Mouse (Mus musculus) embryonic facial prominence, embryonic 10.5 days (tissue): ENCODE results near the gene Zmat5. TPM values are rescaled to one million over a fixed set of nuclear protein-coding genes. Genes with fewer than 3 reads are reported as not detected.
A peak's percentile ranks its signal among the peaks of the same experiment; 100 is the strongest.

Source experiments
- DNase-seq: peaks from one replicate; pipeline ENCODE4 v3.0.0-alpha.2; 2017; ENCODE audit warnings: low spot score
- H3K27ac ChIP-seq: fragments of 300-500 bp; sonication (generic); replicated peaks from 2 replicates; pipeline ENCODE4 v1.5.1; 2016; ENCODE audit warnings: mild to moderate bottlenecking
- H3K27me3 ChIP-seq: fragments of 300-500 bp; sonication (generic); replicated peaks from 2 replicates; pipeline ENCODE4 v1.6.1; 2016; ENCODE audit warnings: low read depth, mild to moderate bottlenecking; ENCODE audit not compliant: poor library complexity, severe bottlenecking
- H3K36me3 ChIP-seq: fragments of 300-500 bp; sonication (generic); replicated peaks from 2 replicates; pipeline ENCODE4 v1.6.1; 2016; ENCODE audit warnings: mild to moderate bottlenecking, moderate library complexity
- H3K4me1 ChIP-seq: fragments of 300-500 bp; sonication (generic); 2 replicates; pipeline ENCODE4 v1.6.1; 2016
- H3K4me3 ChIP-seq: fragments of 300-500 bp; sonication (generic); 2 replicates; pipeline ENCODE4 v1.5.1; 2016; ENCODE audit warnings: mild to moderate bottlenecking, moderate library complexity
- H3K9me3 ChIP-seq: fragments of 300-500 bp; sonication (generic); 2 replicates; pipeline ENCODE4 v1.6.1; 2016; ENCODE audit warnings: mild to moderate bottlenecking
- WGBS: fragments of 180-500 bp; shearing (Covaris S2); methylation state at CpG from one replicate; pipeline ENCODE4 v1.1.7; 2016; 5-methylcytosine and 5-hydroxymethylcytosine counted together
- polyA plus RNA-seq: library from polyadenylated mRNA; unstranded; fragments of >200 nt; fragmentation: Nextera tagmentation; extraction: Ambion mirVana; gene quantifications from 2 replicates; pipeline ENCODE4 v1.2.1, GENCODE M21; 2016

Gene Zmat5
- polyA plus RNA-seq, 1 experiment from 2014 or later, result 75.4 TPM

GRCm38 (mm10) chr11:4746733-4747132 lies 42.3 kb downstream of the Zmat5 start, which contains the start of gene Cabp7:
Cabp7 (minus strand) TSS chr11:4746778.
- 5% methylated on average over 66 of the region's 73 CpGs for WGBS
- peak; percentile 51 for DNase-seq
- no peaks in the 10 kb centered on the region for H3K9me3 ChIP-seq
- H3K36me3 ChIP-seq, result no peaks in the 10 kb centered on the region
- peaks cover 23% of the 10 kb centered on the region for H3K4me1 ChIP-seq
- peaks cover 99% of the 10 kb centered on the region for H3K27me3 ChIP-seq
- peak within 1 kb of the TSS; percentile 14; the same call in 1 of the 2 replicates for H3K27ac ChIP-seq
- H3K4me3 ChIP-seq, result peak within 1 kb of the TSS; percentile 67

GRCm38 (mm10) chr11:4747285-4747684 lies 42.8 kb downstream of the Zmat5 start:
- no peak overlapping the region for H3K27ac ChIP-seq
- WGBS, result 2% methylated on average over 12 of the region's 12 CpGs
- H3K36me3 ChIP-seq, result no peaks in the 10 kb centered on the region
- H3K27me3 ChIP-seq, result peaks cover 98% of the 10 kb centered on the region
- H3K4me1 ChIP-seq, result peaks cover 23% of the 10 kb centered on the region
- no peaks in the 10 kb centered on the region for H3K9me3 ChIP-seq
- H3K4me3 ChIP-seq, result peak overlapping the region; percentile 67
- DNase-seq, result no peak

GRCm38 (mm10) chr11:4750263-4750662 lies 45.8 kb downstream of the Zmat5 start:
- Histone ChIP-seq H3K27ac (no peak overlapping the region), H3K4me1 (peaks cover 26% of the 10 kb centered on the region), H3K9me3 (peaks cover 7% of the 10 kb centered on the region; the same call in 1 of the 2 replicates), H3K27me3 (peaks cover 72% of the 10 kb centered on the region), H3K4me3 (no peak overlapping the region), H3K36me3 (no peaks in the 10 kb centered on the region)
- peak; percentile 89 for DNase-seq
- whole genome bisulfite sequencing, result 7% methylated on average over 9 of the region's 9 CpGs

GRCm38 (mm10) chr11:4752836-4753235 lies 48.4 kb downstream of the Zmat5 start:
- Histone ChIP-seq H3K36me3 (no peaks in the 10 kb centered on the region), H3K27me3 (peaks cover 50% of the 10 kb centered on the region), H3K27ac (no peak overlapping the region), H3K4me3 (no peak overlapping the region), H3K9me3 (peaks cover 7% of the 10 kb centered on the region; the same call in 1 of the 2 replicates), H3K4me1 (peaks cover 10% of the 10 kb centered on the region; the same call in 1 of the 2 replicates)
- 33% methylated on average over 10 of the region's 10 CpGs for WGBS
- no peak for DNase-seq

GRCm38 (mm10) chr11:4754036-4754435 lies 49.6 kb downstream of the Zmat5 start:
- 89% methylated on average over 3 of the region's 3 CpGs for WGBS
- H3K9me3 ChIP-seq, result peaks cover 7% of the 10 kb centered on the region; the same call in 1 of the 2 replicates
- peaks cover 10% of the 10 kb centered on the region; the same call in 1 of the 2 replicates for H3K4me1 ChIP-seq
- H3K4me3 ChIP-seq, result no peak overlapping the region
- no peaks in the 10 kb centered on the region for H3K36me3 ChIP-seq
- no peak for DNase-seq
- H3K27me3 ChIP-seq, result peaks cover 38% of the 10 kb centered on the region
- no peak overlapping the region for H3K27ac ChIP-seq

- DNase-seq, result no peak
- Histone ChIP-seq H3K27me3 (peaks cover 30% of the 10 kb centered on the region), H3K36me3 (no peaks in the 10 kb centered on the region), H3K4me3 (no peak overlapping the region), H3K9me3 (peaks cover 7% of the 10 kb centered on the region; the same call in 1 of the 2 replicates), H3K4me1 (peaks cover 10% of the 10 kb centered on the region; the same call in 1 of the 2 replicates), H3K27ac (no peak overlapping the region)
- 84% methylated on average over 11 of the region's 11 CpGs for WGBS
Observed at GRCm38 (mm10) chr11:4754867-4755266, 50.4 kb downstream of the Zmat5 start.

- H3K27ac ChIP-seq, result no peak overlapping the region
- WGBS, result 86% methylated on average over 9 of the region's 9 CpGs
- H3K27me3 ChIP-seq, result peaks cover 26% of the 10 kb centered on the region
Observed at GRCm38 (mm10) chr11:4756460-4756859, 52.0 kb downstream of the Zmat5 start.

GRCm38 (mm10) chr11:4756984-4757788 lies 52.7 kb downstream of the Zmat5 start:
- H3K4me3 ChIP-seq, result no peak overlapping the region
- peaks cover 10% of the 10 kb centered on the region; the same call in 1 of the 2 replicates for H3K4me1 ChIP-seq
- H3K27ac ChIP-seq, result no peak overlapping the region
- DNase-seq, result no peak
- H3K36me3 ChIP-seq, result no peaks in the 10 kb centered on the region
- 70% methylated on average over 11 of the region's 11 CpGs for WGBS
- peaks cover 7% of the 10 kb centered on the region; the same call in 1 of the 2 replicates for H3K9me3 ChIP-seq
- peaks cover 26% of the 10 kb centered on the region for H3K27me3 ChIP-seq

More at GRCm38 (mm10) chr11:4756460-4756859, 52.0 kb downstream of the Zmat5 start:
- Histone ChIP-seq H3K9me3 (peaks cover 7% of the 10 kb centered on the region; the same call in 1 of the 2 replicates), H3K4me1 (peaks cover 10% of the 10 kb centered on the region; the same call in 1 of the 2 replicates), H3K4me3 (no peak overlapping the region), H3K36me3 (no peaks in the 10 kb centered on the region)
- DNase-seq, result no peak

GRCm38 (mm10) chr11:4757789-4758158 lies 53.3 kb downstream of the Zmat5 start:
- Histone ChIP-seq H3K27ac (no peak overlapping the region), H3K4me1 (peaks cover 9% of the 10 kb centered on the region; the same call in 1 of the 2 replicates), H3K9me3 (peaks cover 7% of the 10 kb centered on the region; the same call in 1 of the 2 replicates), H3K36me3 (no peaks in the 10 kb centered on the region), H3K4me3 (no peak overlapping the region), H3K27me3 (peaks cover 32% of the 10 kb centered on the region)
- DNase-seq, result no peak
- WGBS, result 41% methylated on average over 4 of the region's 4 CpGs

- WGBS, result 31% methylated on average over 4 of the region's 4 CpGs
- no peak for DNase-seq
- 0 out of 2 replicates have a peak, but pooled peaks cover 7% of the 10 kb centered on the region for H3K4me1 ChIP-seq
- H3K27me3 ChIP-seq, result peaks cover 37% of the 10 kb centered on the region
- H3K36me3 ChIP-seq, result peaks cover 4% of the 10 kb centered on the region; the same call in 1 of the 2 replicates
- no peak overlapping the region for H3K4me3 ChIP-seq
- H3K9me3 ChIP-seq, result no peaks in the 10 kb centered on the region
- no peak overlapping the region for H3K27ac ChIP-seq
Observed at GRCm38 (mm10) chr11:4760438-4760837, 56.0 kb downstream of the Zmat5 start.

- Histone ChIP-seq H3K4me1 (0 out of 2 replicates have a peak, but pooled peaks cover 7% of the 10 kb centered on the region), H3K36me3 (peaks cover 5% of the 10 kb centered on the region; the same call in 1 of the 2 replicates), H3K4me3 (no peak overlapping the region), H3K27ac (no peak overlapping the region), H3K27me3 (peaks cover 34% of the 10 kb centered on the region), H3K9me3 (no peaks in the 10 kb centered on the region)
- 6% methylated on average over 6 of the region's 6 CpGs for WGBS
- DNase-seq, result no peak
Observed at GRCm38 (mm10) chr11:4761991-4762390, 57.5 kb downstream of the Zmat5 start.

- DNase-seq, result no peak
- Histone ChIP-seq H3K27me3 (peaks cover 34% of the 10 kb centered on the region), H3K9me3 (no peaks in the 10 kb centered on the region), H3K4me1 (0 out of 2 replicates have a peak, but pooled peaks cover 3% of the 10 kb centered on the region), H3K27ac (no peak overlapping the region), H3K4me3 (no peak overlapping the region), H3K36me3 (peaks cover 10% of the 10 kb centered on the region)
- WGBS, result 10% methylated on average over 2 of the region's 2 CpGs
Observed at GRCm38 (mm10) chr11:4762511-4762910, 58.0 kb downstream of the Zmat5 start.
